ENCODE assay signal across 12 mouse cellular contexts in genomic region chr5:97602176-97602575, GRCm38 (mm10).
DNase-seq lines count a peak whose midpoint lies in the region; ATAC-seq and TF ChIP-seq lines count a peak whose summit lies in the region.
"Had no signal": no experiment of that assay in that cellular context is flagged by ENCODE, and none has a peak within 500 bp of the region (broad histone marks: within the 10 kb centered on the region; RNA-seq: fewer than 3 reads in every experiment).

No protein-coding gene starts in this region.

- no peak overlapping the region for H3K4me2 ChIP-seq in embryonic facial prominence, embryonic 14.5 days (ENCODE audit: low read depth, low read length)
- no peak overlapping the region for H3K4me2 ChIP-seq in lung, embryonic 14.5 days
- no peak overlapping the region for H3K4me2 ChIP-seq in hindbrain, embryonic 14.5 days (replicated peaks)
- H3K4me2 ChIP-seq: heart, embryonic 15.5 days; limb, embryonic 12.5 days had no signal

- no peak for ATAC-seq in embryonic facial prominence, embryonic 14.5 days (ENCODE audit: low read depth)
- peak; percentile 92 for ATAC-seq in lung, embryonic 14.5 days (ENCODE audit: insufficient read depth)
- ATAC-seq in hindbrain, embryonic 14.5 days (ENCODE audit: low FRiP score) = no peak

- no peak overlapping the region for H3K4me3 ChIP-seq in embryonic facial prominence, embryonic 14.5 days (ENCODE audit: low read depth, low read length)
- H3K4me3 ChIP-seq in embryonic facial prominence, embryonic 10.5 days = no peak overlapping the region
- H3K4me3 ChIP-seq in lung, embryonic 14.5 days (ENCODE audit: low read depth, low read length) = no peak overlapping the region
- H3K4me3 ChIP-seq in hindbrain, embryonic 14.5 days (replicated peaks; ENCODE audit: low read length) = no peak overlapping the region
- H3K4me3 ChIP-seq: heart, embryonic 15.5 days; limb, embryonic 12.5 days; megakaryocyte, embryonic 14.5 days had no signal

- no peak overlapping the region for H3K27ac ChIP-seq in embryonic facial prominence, embryonic 14.5 days (replicated peaks; ENCODE audit: low read depth, low read length)
- H3K27ac ChIP-seq in embryonic facial prominence, embryonic 10.5 days (replicated peaks) = no peak overlapping the region
- H3K27ac ChIP-seq in lung, embryonic 14.5 days (ENCODE audit: low read depth) = no peak overlapping the region; the same call in 1 of the 2 replicates
- H3K27ac ChIP-seq in hindbrain, embryonic 14.5 days = no peak overlapping the region
- H3K27ac ChIP-seq: heart, embryonic 15.5 days; kidney, postnatal 0 days; limb, embryonic 12.5 days had no signal

- no peaks in the 10 kb centered on the region for H3K36me3 ChIP-seq in embryonic facial prominence, embryonic 14.5 days (ENCODE audit: control insufficient read depth, insufficient read depth, low read length)
- H3K36me3 ChIP-seq in embryonic facial prominence, embryonic 10.5 days (replicated peaks) = no peaks in the 10 kb centered on the region
- no peaks in the 10 kb centered on the region for H3K36me3 ChIP-seq in lung, embryonic 14.5 days (ENCODE audit: insufficient read depth)
- H3K36me3 ChIP-seq in hindbrain, embryonic 14.5 days (replicated peaks; ENCODE audit: control insufficient read depth, insufficient read depth) = no peaks in the 10 kb centered on the region
- H3K36me3 ChIP-seq: heart, embryonic 15.5 days; limb, embryonic 12.5 days had no signal

- no peak overlapping the region for H3K9ac ChIP-seq in embryonic facial prominence, embryonic 14.5 days (ENCODE audit: low read depth, low read length)
- H3K9ac ChIP-seq in lung, embryonic 14.5 days = no peak overlapping the region
- no peak overlapping the region for H3K9ac ChIP-seq in hindbrain, embryonic 14.5 days
- H3K9ac ChIP-seq: heart, embryonic 15.5 days; limb, embryonic 12.5 days had no signal

- no peaks in the 10 kb centered on the region for H3K4me1 ChIP-seq in embryonic facial prominence, embryonic 14.5 days (ENCODE audit: control insufficient read depth, insufficient read depth, low read length)
- no peaks in the 10 kb centered on the region for H3K4me1 ChIP-seq in embryonic facial prominence, embryonic 10.5 days
- no peaks in the 10 kb centered on the region for H3K4me1 ChIP-seq in lung, embryonic 14.5 days (ENCODE audit: insufficient read depth)
- no peaks in the 10 kb centered on the region for H3K4me1 ChIP-seq in hindbrain, embryonic 14.5 days (replicated peaks; ENCODE audit: control insufficient read depth, insufficient read depth, low read length)
- H3K4me1 ChIP-seq: limb, embryonic 12.5 days; megakaryocyte, embryonic 14.5 days had no signal

- no peaks in the 10 kb centered on the region for H3K27me3 ChIP-seq in embryonic facial prominence, embryonic 14.5 days (replicated peaks; ENCODE audit: control insufficient read depth, insufficient read depth, low read length)
- H3K27me3 ChIP-seq in embryonic facial prominence, embryonic 10.5 days (replicated peaks; ENCODE audit: low read depth, poor library complexity, severe bottlenecking) = no peaks in the 10 kb centered on the region
- no peaks in the 10 kb centered on the region for H3K27me3 ChIP-seq in lung, embryonic 14.5 days (ENCODE audit: insufficient read depth, low read length)
- H3K27me3 ChIP-seq in hindbrain, embryonic 14.5 days (ENCODE audit: control insufficient read depth, insufficient read depth, low read length) = no peaks in the 10 kb centered on the region
- H3K27me3 ChIP-seq: heart, embryonic 15.5 days; limb, embryonic 12.5 days; megakaryocyte, embryonic 14.5 days had no signal

- DNase-seq in embryonic facial prominence, embryonic 14.5 days (ENCODE audit: low spot score) = peak; percentile 62
- DNase-seq in embryonic facial prominence, embryonic 10.5 days (ENCODE audit: low spot score) = no peak
- peak; percentile 50 for DNase-seq in urinary bladder, postnatal 14 days (ENCODE audit: low spot score)
- no peak for DNase-seq in urinary bladder, adult 2 months (ENCODE audit: low spot score)
- peak; percentile 91 for DNase-seq in lung, embryonic 14.5 days
- no peak for DNase-seq in spleen, adult 18-20 months
- no peak for DNase-seq in hindbrain, embryonic 14.5 days (ENCODE audit: low spot score)
- DNase-seq in spleen, postnatal 4 days (ENCODE audit: low spot score in 2 of 2) = no peak

- no peaks in the 10 kb centered on the region for H3K9me3 ChIP-seq in embryonic facial prominence, embryonic 14.5 days (ENCODE audit: control insufficient read depth, low read length)
- no peaks in the 10 kb centered on the region for H3K9me3 ChIP-seq in embryonic facial prominence, embryonic 10.5 days
- H3K9me3 ChIP-seq in lung, embryonic 14.5 days (ENCODE audit: low read depth, low read length) = no peaks in the 10 kb centered on the region
- no peaks in the 10 kb centered on the region for H3K9me3 ChIP-seq in hindbrain, embryonic 14.5 days (ENCODE audit: control insufficient read depth, low read length)
- H3K9me3 ChIP-seq: heart, embryonic 15.5 days; limb, embryonic 12.5 days; megakaryocyte, embryonic 14.5 days had no signal

- WGBS in embryonic facial prominence, embryonic 14.5 days = 55% methylated on average over 6 of the region's 6 CpGs
- WGBS in embryonic facial prominence, embryonic 10.5 days = 82% methylated on average over 6 of the region's 6 CpGs
- WGBS in lung, embryonic 14.5 days = 40% methylated on average over 6 of the region's 6 CpGs
- WGBS in hindbrain, embryonic 14.5 days = 86% methylated on average over 6 of the region's 6 CpGs

- TF ChIP-seq CTCF in lung, embryonic 14.5 days (IDR thresholded peaks at IDR 0.05; ENCODE audit: low read depth) = no peak

Comparison
In these comparisons a context has a peak if more than half of its experiments do, and no peak if none do; other contexts are left out.
1. DNase-seq: peak in embryonic facial prominence, embryonic 14.5 days (single experiment), urinary bladder, postnatal 14 days (single experiment) and lung, embryonic 14.5 days (single experiment); none in embryonic facial prominence, embryonic 10.5 days (single experiment), urinary bladder, adult 2 months (single experiment), spleen, adult 18-20 months (0 of 2), hindbrain, embryonic 14.5 days (single experiment) and spleen, postnatal 4 days (0 of 2).